Mouse (Mus musculus) testis, adult 10 weeks (tissue): ENCODE data around the gene Megf8. TPM values are rescaled to one million over a fixed set of nuclear protein-coding genes. Genes with fewer than 3 reads are reported as not detected.

Experiments used
- polyA plus RNA-seq: library from polyadenylated mRNA; stranded (reverse); fragments of 350-450 nt; fragmentation: Illumina TruSeq; extraction: RNeasy Lipid Tissue Mini Kit (QIAGEN cat#74804); gene quantifications from one replicate; pipeline ENCODE4 v1.2.3, GENCODE M21; 2014; ENCODE audit warnings: low read depth, low replicate concordance

Megf8 gene
- 0.67 TPM for polyA plus RNA-seq

DNA sequence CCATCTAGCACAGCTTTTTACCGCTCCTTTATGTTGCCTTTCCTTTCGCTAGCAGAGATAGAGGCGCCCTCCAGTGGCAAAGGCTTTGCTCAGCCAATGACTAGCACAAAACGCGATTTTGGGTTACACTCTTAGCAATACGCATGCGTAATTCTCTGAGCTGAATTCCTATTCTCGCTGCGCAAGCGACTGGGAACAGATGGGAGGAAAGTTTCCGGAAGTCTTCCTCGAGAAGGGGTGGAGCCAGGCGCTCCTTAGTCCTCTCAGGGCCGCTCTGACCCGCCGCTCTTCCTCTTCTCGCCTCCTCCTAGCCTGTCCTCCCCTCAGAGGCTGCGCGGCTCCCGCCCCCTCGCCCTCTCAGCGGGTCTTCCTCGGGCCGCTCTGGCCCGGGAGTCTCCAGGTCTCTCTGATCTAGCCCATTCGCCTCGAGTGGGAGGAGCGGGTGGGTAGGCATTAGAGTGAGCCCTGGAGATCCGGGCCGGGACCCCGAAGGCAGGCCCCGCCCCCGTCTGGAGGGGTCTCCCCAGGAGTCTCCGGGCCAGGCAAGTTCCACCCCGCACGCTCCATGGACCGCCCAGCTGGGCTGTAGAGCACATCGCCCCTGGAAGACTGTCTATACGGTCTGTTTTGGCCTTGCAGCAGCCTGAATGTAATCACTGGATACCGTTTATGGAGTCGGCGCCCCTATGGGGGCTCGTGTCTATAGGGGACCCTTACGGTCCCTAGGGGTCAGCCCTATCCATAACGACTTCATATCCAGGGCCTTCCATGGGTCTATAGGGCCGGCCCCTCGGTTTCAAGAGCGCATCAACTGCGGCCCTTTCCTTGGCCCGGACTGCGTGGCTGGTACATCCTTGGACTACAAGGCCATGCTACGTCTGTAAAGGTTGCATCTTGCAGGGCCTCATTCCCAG, at the start of gene Megf8:
Gene Megf8, plus strand, starts transcription at position 633 of the 914 bp plus-strand sequence.

GRCm38 (mm10) chr7:25267301-25267750, 49.6 kb upstream of the Megf8 start, which contains the start of gene Cic:
Gene Cic (plus strand): TSS chr7:25267704.

GRCm38 (mm10) chr7:25297454-25298325, 19.3 kb upstream of the Megf8 start, which contains the start of gene Pafah1b3:
Gene Pafah1b3 (minus strand): TSS chr7:25297986.

DNA sequence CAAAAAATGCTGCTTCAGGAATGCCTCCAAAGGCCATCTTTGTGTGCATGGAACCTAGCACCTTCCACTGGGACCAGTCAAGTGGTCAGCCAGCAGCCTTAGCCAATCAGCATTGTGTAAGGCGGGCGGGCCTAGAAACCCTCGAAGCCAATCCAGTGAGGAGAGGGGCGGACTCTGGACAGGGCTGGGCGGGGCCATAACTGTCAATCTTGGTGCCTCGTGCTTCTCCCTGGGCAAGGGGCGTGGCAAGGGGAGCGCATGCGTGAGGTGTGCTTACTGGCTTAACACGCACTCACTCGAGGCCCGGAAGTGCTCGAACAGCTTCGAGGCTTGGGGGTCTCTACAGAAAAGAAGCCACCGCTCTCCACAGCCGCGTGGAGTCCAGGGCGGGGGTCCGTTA, 15.9 kb upstream of the Megf8 start, which contains the start of gene Prr19:
Gene Prr19, plus strand, starts transcription at position 349 of the 400 bp plus-strand sequence.

GRCm38 (mm10) chr7:25305956-25306613, 10.9 kb upstream of the Megf8 start, which contains the start of gene Tmem145:
Gene Tmem145 (plus strand): TSS chr7:25306106.

GRCm38 (mm10) chr7:25369058-25369749, 52.2 kb downstream of the Megf8 start, which contains the start of gene Cnfn:
Gene Cnfn (minus strand): TSS chr7:25369724.

DNA sequence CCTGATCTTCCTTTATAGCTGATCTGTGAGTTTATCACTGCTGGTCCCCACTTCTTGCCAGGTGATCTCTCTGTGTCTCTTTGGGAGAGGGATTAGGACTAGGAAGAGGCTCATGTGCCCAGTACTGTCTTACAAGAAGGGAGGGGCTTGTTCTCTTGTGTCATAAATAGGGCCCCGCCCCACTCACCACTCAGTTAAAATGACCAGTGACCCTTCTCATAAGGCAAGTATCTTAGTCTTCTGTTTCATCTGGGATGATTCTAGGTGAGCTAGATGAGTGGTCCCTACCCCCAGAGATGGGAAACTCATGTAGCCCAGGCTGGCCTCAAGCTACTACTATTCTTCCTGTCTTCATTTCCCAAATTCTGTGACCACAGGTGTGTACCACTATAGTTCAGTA, 81.6 kb downstream of the Megf8 start, which contains the start of gene Lipe:
Gene Lipe, minus strand, starts transcription at position 101 of the 400 bp plus-strand sequence.

DNA sequence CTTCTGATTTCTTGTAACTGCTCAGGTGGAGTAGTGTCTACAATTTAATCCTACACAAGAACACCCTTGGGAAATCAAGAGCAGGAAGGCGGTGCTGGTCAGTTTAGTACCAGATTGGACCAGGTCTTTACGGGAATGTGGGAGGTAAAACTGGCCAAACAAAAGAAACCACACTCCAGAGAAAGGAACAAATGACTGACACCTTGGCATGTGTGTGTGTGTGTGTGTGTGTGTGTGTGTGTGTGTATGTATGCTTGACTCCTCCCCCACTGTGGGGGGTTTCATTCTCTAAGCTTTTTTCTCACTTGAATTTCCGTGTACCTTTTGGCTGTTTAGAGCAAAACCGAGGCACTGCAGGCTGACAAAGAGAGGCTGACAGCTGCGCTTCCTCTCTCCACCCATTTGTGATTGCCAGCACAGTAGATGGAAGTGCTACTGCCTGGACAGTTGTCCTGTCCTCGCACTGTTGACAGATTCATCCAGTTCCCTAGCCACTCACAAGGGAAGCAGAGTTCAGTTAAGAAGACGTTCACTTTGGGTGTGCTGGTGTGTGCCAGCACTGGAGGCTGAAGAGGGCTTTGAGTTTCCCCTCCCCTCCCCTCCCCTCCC, 96.0 kb downstream of the Megf8 start, which contains the start of gene Cxcl17:
Gene Cxcl17, minus strand, starts transcription at position 54 of the 609 bp plus-strand sequence.

Other genes with a start within 250 kb of the Megf8 start
- gene Grik5, start 244.8 kb upstream of the Megf8 start, polyA plus RNA-seq: 2.1 TPM
- gene Zfp574, start 244.6 kb upstream of the Megf8 start, polyA plus RNA-seq: 4.3 TPM
- gene Pou2f2, start 137.4 kb upstream of the Megf8 start, polyA plus RNA-seq: 3.8 TPM
- gene Dedd2, start 96.5 kb upstream of the Megf8 start, polyA plus RNA-seq: 0.43 TPM
- 2.7 TPM for gene Zfp526, start 95.7 kb upstream of the Megf8 start, polyA plus RNA-seq
- gene Gsk3a, start 79.3 kb upstream of the Megf8 start, polyA plus RNA-seq: 10.8 TPM
- gene Erf, start 66.4 kb upstream of the Megf8 start, polyA plus RNA-seq: 2.1 TPM
- 10.1 TPM for gene Cic, start 49.5 kb upstream of the Megf8 start, polyA plus RNA-seq
- gene Pafah1b3, start 19.2 kb upstream of the Megf8 start, polyA plus RNA-seq: 1.5 TPM
- gene Prr19, start 15.8 kb upstream of the Megf8 start, polyA plus RNA-seq: 2.0 TPM
- gene Tmem145, start 11.1 kb upstream of the Megf8 start, polyA plus RNA-seq: 0.10 TPM
- not detected for gene Cnfn, start 52.6 kb downstream of the Megf8 start, polyA plus RNA-seq
- 327 TPM for gene Lipe, start 81.5 kb downstream of the Megf8 start, polyA plus RNA-seq
- not detected for gene Cxcl17, start 95.7 kb downstream of the Megf8 start, polyA plus RNA-seq
- 0.53 TPM for gene Ceacam1, start 160.4 kb downstream of the Megf8 start, polyA plus RNA-seq
- gene Ceacam2, start 222.7 kb downstream of the Megf8 start, polyA plus RNA-seq: 39.4 TPM